8 mouse cellular contexts compared by ENCODE assay signal in the genomic region with DNA sequence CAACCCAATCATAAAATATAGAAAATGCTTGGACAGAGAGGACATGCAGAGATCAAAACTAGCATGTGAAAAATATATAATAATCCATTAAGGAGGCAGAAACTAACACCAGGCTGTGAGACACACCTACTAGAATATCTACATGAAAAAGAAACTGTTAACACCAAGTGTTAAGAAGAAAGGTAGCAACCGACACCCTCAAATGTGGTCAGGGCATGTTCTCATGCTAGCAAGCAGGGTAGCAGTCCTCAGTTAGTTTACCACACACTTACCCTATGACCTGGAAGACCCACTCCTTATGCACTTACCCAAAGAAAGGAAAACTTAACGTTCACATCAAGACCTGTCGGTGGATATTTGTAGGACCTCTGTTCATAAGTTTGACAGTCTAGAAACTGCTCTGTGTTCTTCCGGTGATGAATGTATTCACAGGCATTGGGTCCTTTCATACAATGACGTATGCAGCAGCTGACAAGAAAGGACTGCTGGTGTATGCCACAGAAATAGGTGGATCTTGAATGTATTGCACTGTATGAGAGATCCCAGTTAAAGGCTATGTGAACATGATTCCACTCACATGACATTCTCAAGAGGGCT. TPM values are rescaled to one million over a fixed set of nuclear protein-coding genes. Genes with fewer than 3 reads are reported as not detected.
DNase-seq lines count a peak whose midpoint lies in the region; TF ChIP-seq lines count a peak whose summit lies in the region.
"Had no signal": no experiment of that assay in that cellular context is flagged by ENCODE, and none has a peak within 500 bp of the region (broad histone marks: within the 10 kb centered on the region; RNA-seq: fewer than 3 reads in every experiment).

TSS of gene Ntrk3 (minus strand) at position 399 of the 597 bp plus-strand sequence.

- no peak for TF ChIP-seq CTCF in olfactory bulb, adult 2 months (IDR thresholded peaks at IDR 0.05; ENCODE audit: insufficient read depth, low read depth, low read length)

- TF ChIP-seq POLR2A in olfactory bulb, adult 2 months (IDR thresholded peaks at IDR 0.05; ENCODE audit: insufficient read depth, low read depth, low read length) = no peak

- no peak within 1 kb of the TSS for H3K27ac ChIP-seq in olfactory bulb, adult 2 months (ENCODE audit: insufficient read depth, low read depth, low read length)

- 93% methylated on average over 5 of the region's 5 CpGs for WGBS in olfactory bulb, adult 2 months

- no peak within 1 kb of the TSS for H3K4me3 ChIP-seq in olfactory bulb, adult 2 months (ENCODE audit: insufficient read depth, low read depth, low read length)

- no peaks in the 10 kb centered on the region for H3K4me1 ChIP-seq in olfactory bulb, adult 2 months (ENCODE audit: control insufficient read depth, insufficient read depth, low read length)

- DNase-seq in left cerebral cortex, adult 18-20 months (ENCODE audit: low spot score in 2 of 2) = no peak
- DNase-seq in left cerebral cortex, adult 11 months (ENCODE audit: low spot score) = no peak
- no peak for DNase-seq in adrenal gland, postnatal 4 days (ENCODE audit: low spot score in 2 of 2)
- no peak for DNase-seq in layer of hippocampus, postnatal 36 days
- no peak for DNase-seq in gastrocnemius, postnatal 25 days
- DNase-seq in urinary bladder, postnatal 4 days (ENCODE audit: low spot score in 2 of 2) = no peak

RNA-seq across cellular contexts. Expression of gene Ntrk3, which starts in this region (rescaled TPM):
- total RNA-seq in left cerebral cortex, adult 18-20 months (2021) = 100 to 1,000 TPM; 136 to 143 TPM
- total RNA-seq in adrenal gland, postnatal 4 days (2021) = 10 to 100 TPM; 16.9 to 20.4 TPM
- 100 to 1,000 TPM; 199 to 229 TPM for total RNA-seq in layer of hippocampus, postnatal 36 days (2021)
- 50.1 TPM in 1 of 2 replicates, not detected in the other for polyA plus RNA-seq in olfactory bulb, adult 2 months (2012; ENCODE audit: insufficient read depth, insufficient read length, low replicate concordance, missing spikeins)
- 1 to 10 TPM in 1 of 2 experiments, under 1 TPM in 1; 0.90 to 2.1 TPM for total RNA-seq in gastrocnemius, postnatal 25 days (2021)
- total RNA-seq: megakaryocyte-erythroid progenitor cell, adult 5-6 weeks had no signal

Comparison
In these comparisons a context has a peak if more than half of its experiments do, and no peak if none do; other contexts are left out.
1. RNA of gene Ntrk3 (total RNA-seq): 199 to 229 TPM in layer of hippocampus, postnatal 36 days and 136 to 143 TPM in left cerebral cortex, adult 18-20 months; 16.9 to 20.4 TPM in adrenal gland, postnatal 4 days and 0.90 to 2.1 TPM in gastrocnemius, postnatal 25 days; every median in the first group is over 4 times any median in the second.